Mouse (Mus musculus): ENCODE data around the gene Fpr-rs6. TPM values are rescaled to one million over a fixed set of nuclear protein-coding genes. Genes with fewer than 3 reads are reported as not detected.

Fpr-rs6 gene
- total RNA-seq (2012; rRNA removed) (not detected in 2 replicates), polyA plus RNA-seq (2012; ENCODE audit: insufficient read depth in 1 of 2, insufficient read length in 2 of 2, low read depth in 1 of 2, low replicate concordance in 2 of 2, missing spikeins in 1 of 2) (not detected)

GRCm38 (mm10) chr17:20182997-20183396 is at the start of gene Fpr-rs6:
Gene Fpr-rs6, minus strand, starts transcription at chr17:20183097.
- Histone ChIP-seq H3K4me1 (ENCODE audit: control insufficient read depth in 1 of 2, insufficient read depth in 2 of 2, low read length in 2 of 2) (no peaks in the 10 kb centered on the region), H3K27ac (ENCODE audit: control insufficient read depth, low read depth, low read length) (no peak within 1 kb of the TSS), H3K9ac (ENCODE audit: control insufficient read depth, low read depth, low read length, poor library complexity, severe bottlenecking) (no peak within 1 kb of the TSS), H3K4me3 (ENCODE audit: control insufficient read depth in 1 of 2, insufficient read depth in 1 of 2, low read depth in 2 of 2, low read length in 2 of 2) (no peak within 1 kb of the TSS), H3K9me3 (replicated peaks; ENCODE audit: insufficient read depth, low read length) (no peaks in the 10 kb centered on the region), H3K36me3 (ENCODE audit: control insufficient read depth in 1 of 2, insufficient read depth in 2 of 2, low read length in 2 of 2) (no peaks in the 10 kb centered on the region), H3K79me2 (ENCODE audit: control insufficient read depth, insufficient read depth, low read length, poor library complexity) (no peaks in the 10 kb centered on the region), H3K27me3 (ENCODE audit: control insufficient read depth in 1 of 2, insufficient read depth in 2 of 2, low read length in 2 of 2) (no peaks in the 10 kb centered on the region)
- TF ChIP-seq ZKSCAN1 (IDR thresholded peaks at IDR 0.05; ENCODE audit: low read depth, low read length): no peak
- no peak for TF ChIP-seq TAL1 (IDR thresholded peaks at IDR 0.05; ENCODE audit: low read length)
- TF ChIP-seq JUND (IDR thresholded peaks at IDR 0.05; ENCODE audit: low read depth, low read length): no peak
- TF ChIP-seq TBP (IDR thresholded peaks at IDR 0.05; ENCODE audit: low read depth, low read length): no peak
- no peak for TF ChIP-seq RAD21 (IDR thresholded peaks at IDR 0.05; ENCODE audit: low read depth, low read length)
- no peak for DNase-seq (ENCODE audit: low read depth, low spot score)

Other genes starting within 250 kb of the Fpr-rs6 start
- gene Vmn2r104, start 134.8 kb downstream of the Fpr-rs6 start, total RNA-seq (2012; rRNA removed): not detected in 2 replicates
- gene Vmn2r104, start 134.8 kb downstream of the Fpr-rs6 start, polyA plus RNA-seq (2012; ENCODE audit: insufficient read depth in 1 of 2, insufficient read length in 2 of 2, low read depth in 1 of 2, low replicate concordance in 2 of 2, missing spikeins in 1 of 2): not detected
- not detected in 2 replicates for gene Fpr-rs7, start 68.9 kb downstream of the Fpr-rs6 start, total RNA-seq (2012; rRNA removed)
- gene Fpr-rs7, start 68.9 kb downstream of the Fpr-rs6 start, polyA plus RNA-seq (2012; ENCODE audit: insufficient read depth in 1 of 2, insufficient read length in 2 of 2, low read depth in 1 of 2, low replicate concordance in 2 of 2, missing spikeins in 1 of 2): not detected
- gene Vmn2r105, start 52.0 kb upstream of the Fpr-rs6 start, total RNA-seq (2012; rRNA removed): not detected in 2 replicates
- gene Vmn2r105, start 52.0 kb upstream of the Fpr-rs6 start, polyA plus RNA-seq (2012; ENCODE audit: insufficient read depth in 1 of 2, insufficient read length in 2 of 2, low read depth in 1 of 2, low replicate concordance in 2 of 2, missing spikeins in 1 of 2): not detected
- not detected in 2 replicates for gene Vmn2r106, start 102.5 kb upstream of the Fpr-rs6 start, total RNA-seq (2012; rRNA removed)
- not detected for gene Vmn2r106, start 102.5 kb upstream of the Fpr-rs6 start, polyA plus RNA-seq (2012; ENCODE audit: insufficient read depth in 1 of 2, insufficient read length in 2 of 2, low read depth in 1 of 2, low replicate concordance in 2 of 2, missing spikeins in 1 of 2)
- gene Vmn2r107, start 162.1 kb upstream of the Fpr-rs6 start, total RNA-seq (2012; rRNA removed): not detected in 2 replicates
- not detected for gene Vmn2r107, start 162.1 kb upstream of the Fpr-rs6 start, polyA plus RNA-seq (2012; ENCODE audit: insufficient read depth in 1 of 2, insufficient read length in 2 of 2, low read depth in 1 of 2, low replicate concordance in 2 of 2, missing spikeins in 1 of 2)
- not detected in 2 replicates for gene Vmn1r224, start 231.0 kb upstream of the Fpr-rs6 start, total RNA-seq (2012; rRNA removed)
- gene Vmn1r224, start 231.0 kb upstream of the Fpr-rs6 start, polyA plus RNA-seq (2012; ENCODE audit: insufficient read depth in 1 of 2, insufficient read length in 2 of 2, low read depth in 1 of 2, low replicate concordance in 2 of 2, missing spikeins in 1 of 2): not detected